Mouse (Mus musculus) testis, adult 2 months (tissue): ENCODE measurements around the gene Rrbp1.

Source experiments
- CTCF ChIP-seq: fragments of 200-500 bp; IDR thresholded peaks from 2 replicates; pipeline ENCODE4 v1.5.1; 2012; ENCODE audit warnings: low read depth, mild to moderate bottlenecking, inconsistent platforms, low read length, moderate library complexity; ENCODE audit not compliant: control insufficient read depth, insufficient read depth, insufficient replicate concordance
- POLR2A ChIP-seq: fragments of 200-500 bp; IDR thresholded peaks from 2 replicates; pipeline ENCODE4 v1.6.1; 2012; ENCODE audit warnings: low read depth, mild to moderate bottlenecking, inconsistent platforms, low read length, moderate library complexity; ENCODE audit not compliant: control insufficient read depth

- TF ChIP-seq POLR2A (no peak), CTCF (no peak)
Measured at GRCm38 (mm10) chr2:144014051-144014450, 3.0 kb upstream of the Rrbp1 start.
